Mouse (Mus musculus) olfactory bulb, adult 2 months (tissue): Measurements from ENCODE around the gene Nat8f6.

Experiments
- CTCF ChIP-seq: fragments of 200-500 bp; IDR thresholded peaks from 2 replicates; pipeline ENCODE4 v1.5.1; 2012; ENCODE audit warnings: low read depth, mild to moderate bottlenecking, low read length, moderate library complexity; ENCODE audit not compliant: insufficient read depth
- POLR2A ChIP-seq: fragments of 200-500 bp; IDR thresholded peaks from 2 replicates; pipeline ENCODE4 v1.6.1; 2012; ENCODE audit warnings: mild to moderate bottlenecking, low read depth, low read length, moderate library complexity; ENCODE audit not compliant: insufficient read depth

DNA sequence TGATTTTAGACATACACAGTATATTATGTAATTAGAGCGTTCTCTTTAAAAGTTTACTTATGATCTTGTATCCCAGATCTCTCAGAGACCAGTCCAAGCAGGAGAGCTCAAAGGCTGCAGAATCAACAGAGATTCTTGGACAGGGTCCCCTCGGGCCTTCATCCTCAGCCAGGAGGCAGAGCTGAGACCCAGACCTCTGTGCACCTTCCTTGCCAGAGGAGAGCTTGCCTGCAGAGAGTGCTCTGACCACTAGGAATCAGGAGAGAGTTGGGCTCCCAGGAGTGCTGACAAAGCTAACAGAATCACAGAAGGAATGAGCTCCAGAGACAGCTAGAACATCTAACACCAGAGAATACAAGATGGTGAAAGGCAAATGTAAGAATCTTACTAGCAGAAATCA is 7.4 kb downstream of the Nat8f6 start:
- TF ChIP-seq CTCF (no peak), POLR2A (no peak)
